Mouse (Mus musculus) erythroblast, embryonic 14.5 days (primary cell): ENCODE data around the gene Olfr1431.
"Not testable (repeated sequence)": the region's sequence is repeated elsewhere in the genome, so short reads cannot be mapped to it uniquely, and the experiment has no call there.

Experiments used
- GATA1 ChIP-seq: IDR thresholded peaks from 2 replicates; pipeline ENCODE4 v1.6.1; 2012; ENCODE audit warnings: low read length, inconsistent platforms, mixed read lengths
- TAL1 ChIP-seq: IDR thresholded peaks from 3 replicates; pipeline ENCODE4 v1.6.1; 2012; ENCODE audit warnings: low read length, inconsistent platforms, mixed read lengths

- not testable (repeated sequence) for TF ChIP-seq TAL1, GATA1
Observed at GRCm38 (mm10) chr19:12175431-12175830, 25.0 kb upstream of the Olfr1431 start.
